28 mouse cellular contexts compared by ENCODE assay signal in genomic region chr5:99432471-99432870, GRCm38 (mm10).
DNase-seq lines count a peak whose midpoint lies in the region; ATAC-seq lines count a peak whose summit lies in the region.
"Had no signal": no experiment of that assay in that cellular context is flagged by ENCODE, and none has a peak within 500 bp of the region (broad histone marks: within the 10 kb centered on the region; RNA-seq: fewer than 3 reads in every experiment).

No protein-coding gene starts in this region.

- ATAC-seq in frontal cortex, adult (ENCODE audit: low TSS enrichment): peak; percentile 57; the same call in 1 of the 2 replicates
- ATAC-seq: CD4-positive, CD25-positive, alpha-beta regulatory T cell, adult 4 months; forebrain, embryonic 14.5 days; inflammation-experienced regulatory T-cells, adult 6 months; liver, embryonic 12.5 days; liver, postnatal 0 days; midbrain, embryonic 15.5 days had no signal

- no peak for DNase-seq in frontal cortex, postnatal 14 days (ENCODE audit: low spot score in 2 of 2)
- peak; percentile 32 for DNase-seq in urinary bladder, postnatal 14 days (ENCODE audit: low spot score)
- no peak for DNase-seq in urinary bladder, adult 18-20 months (ENCODE audit: low spot score in 2 of 2)
- DNase-seq in adrenal gland, postnatal 10 days: peak; percentile 58
- DNase-seq in layer of hippocampus, postnatal 36 days: no peak
- DNase-seq in right cerebral cortex, postnatal 25 days: no peak
- DNase-seq: cerebellum, adult 11 months; cerebellum, adult 9-10 months; embryo, embryonic 11 days; gastrocnemius, adult 2 months; gastrocnemius, postnatal 36 days; heart, adult 2 months; heart, postnatal 10 days; kidney, adult 11 months; kidney, postnatal 36 days; left cerebral cortex, postnatal 4 days; liver, postnatal 0 days; lung, postnatal 10 days; right cerebral cortex, adult 18-20 months; right cerebral cortex, postnatal 4 days; thymus, adult 18-20 months; thymus, postnatal 25 days had no signal

Comparison
In these comparisons a context has a peak if more than half of its experiments do, and no peak if none do; other contexts are left out.
1. DNase-seq: peak in urinary bladder, postnatal 14 days (single experiment) and adrenal gland, postnatal 10 days (single experiment); none in frontal cortex, postnatal 14 days (0 of 2), urinary bladder, adult 18-20 months (0 of 2), layer of hippocampus, postnatal 36 days (0 of 2) and right cerebral cortex, postnatal 25 days (single experiment).